Mouse (Mus musculus): ENCODE data around the gene Rgs9.
"Not testable (repeated sequence)": the region's sequence is repeated elsewhere in the genome, so short reads cannot be mapped to it uniquely, and the experiment has no call there.

The Rgs9 gene

GRCm38 (mm10) chr11:109297710-109298375 is at the start of gene Rgs9:
TSS of gene Rgs9 (minus strand) at chr11:109298129.
- DNase-seq (ENCODE audit: inconsistent age in 2 of 2, low spot score in 1 of 2): peak; percentile 93 to 95

GRCm38 (mm10) chr11:109347242-109347959 is 49.5 kb upstream of the Rgs9 start:
- DNase-seq (ENCODE audit: inconsistent age in 2 of 2, low spot score in 1 of 2): peak; percentile 92 to 96

DNA sequence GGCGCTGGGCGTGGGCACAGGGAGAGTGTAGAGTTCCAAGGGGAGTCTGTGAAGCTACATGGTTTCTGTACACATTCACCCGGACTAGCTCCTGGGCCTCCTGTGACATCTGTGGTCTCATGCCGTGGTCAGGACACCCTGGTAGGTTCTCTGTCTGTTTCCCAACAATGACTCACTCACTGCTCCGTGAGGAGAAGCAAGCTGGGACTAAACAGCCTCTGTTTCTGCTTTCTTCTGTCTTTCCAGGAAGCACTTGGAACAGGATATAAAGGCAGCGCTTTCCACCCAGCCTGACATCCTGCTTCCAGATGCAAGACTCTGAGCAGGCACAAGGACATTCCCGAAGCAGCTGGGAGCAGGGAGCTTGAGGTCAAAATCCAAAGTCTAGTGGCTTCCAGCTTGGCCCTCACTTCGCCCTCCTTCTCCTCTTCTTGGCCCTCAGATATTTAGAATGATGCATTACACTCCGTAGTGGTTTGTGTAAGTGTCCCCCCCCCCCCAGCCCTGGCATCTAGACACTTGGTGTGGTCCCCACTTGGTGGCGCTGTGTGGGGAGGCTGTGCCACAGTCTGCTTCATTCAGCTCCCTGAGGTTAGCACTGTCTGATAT is 46.2 kb upstream of the Rgs9 start:
- DNase-seq (ENCODE audit: inconsistent age in 2 of 2, low spot score in 1 of 2): peak; percentile 62 to 81

- DNase-seq (ENCODE audit: inconsistent age in 2 of 2, low spot score in 1 of 2): no peak
These were observed 45.6 kb upstream of the Rgs9 start for GRCm38 (mm10) chr11:109343558-109343957.

- DNase-seq (ENCODE audit: inconsistent age in 2 of 2, low spot score in 1 of 2): not testable (repeated sequence)
These were observed 44.7 kb upstream of the Rgs9 start for GRCm38 (mm10) chr11:109342666-109343065.

GRCm38 (mm10) chr11:109340541-109340940 is 42.6 kb upstream of the Rgs9 start:
- DNase-seq (ENCODE audit: inconsistent age in 2 of 2, low spot score in 1 of 2): no peak

GRCm38 (mm10) chr11:109339155-109339938 is 41.4 kb upstream of the Rgs9 start:
- no peak for DNase-seq (ENCODE audit: inconsistent age in 2 of 2, low spot score in 1 of 2)

GRCm38 (mm10) chr11:109335890-109336289 is 38.0 kb upstream of the Rgs9 start:
- DNase-seq (ENCODE audit: inconsistent age in 2 of 2, low spot score in 1 of 2): no peak

DNA sequence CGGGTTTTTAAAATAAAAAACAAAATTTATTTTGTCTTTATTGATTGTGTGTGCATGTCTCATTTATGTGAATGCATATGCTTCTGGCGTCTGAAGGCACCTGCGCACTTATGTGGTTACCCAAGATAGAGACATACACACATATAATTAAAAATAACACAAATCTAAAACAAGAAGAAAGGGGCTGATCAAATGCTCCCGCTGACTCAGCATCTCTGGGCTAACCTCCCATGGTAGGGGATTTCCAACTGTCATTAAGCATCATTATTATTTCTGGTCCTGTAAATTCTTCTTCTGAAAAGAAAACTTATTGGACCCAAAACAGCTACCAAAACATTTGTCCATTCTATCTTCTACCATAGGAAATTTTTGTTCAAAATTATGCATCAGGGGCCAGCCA is 36.8 kb upstream of the Rgs9 start:
- no peak for DNase-seq (ENCODE audit: inconsistent age in 2 of 2, low spot score in 1 of 2)

DNA sequence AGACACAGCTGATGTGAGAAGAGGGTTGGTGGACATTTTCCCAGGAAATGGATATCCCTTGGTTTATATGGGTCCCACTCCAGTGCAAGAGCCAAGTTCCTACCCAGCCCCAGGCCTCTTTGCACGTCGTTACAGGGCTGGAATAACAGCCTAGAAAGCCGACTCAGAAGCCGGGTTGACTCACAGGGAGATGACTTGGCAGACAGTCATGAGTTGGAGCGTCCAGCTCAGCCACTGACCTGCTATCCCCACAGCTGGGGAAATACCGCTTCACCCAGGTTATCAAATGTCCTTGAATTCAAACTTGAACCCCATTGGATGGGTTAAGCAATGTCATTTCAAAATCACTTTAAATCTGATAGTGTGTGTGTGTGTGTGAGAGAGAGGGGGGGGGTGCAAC is 34.8 kb upstream of the Rgs9 start:
- peak; percentile 81 to 86 for DNase-seq (ENCODE audit: inconsistent age in 2 of 2, low spot score in 1 of 2)

DNA sequence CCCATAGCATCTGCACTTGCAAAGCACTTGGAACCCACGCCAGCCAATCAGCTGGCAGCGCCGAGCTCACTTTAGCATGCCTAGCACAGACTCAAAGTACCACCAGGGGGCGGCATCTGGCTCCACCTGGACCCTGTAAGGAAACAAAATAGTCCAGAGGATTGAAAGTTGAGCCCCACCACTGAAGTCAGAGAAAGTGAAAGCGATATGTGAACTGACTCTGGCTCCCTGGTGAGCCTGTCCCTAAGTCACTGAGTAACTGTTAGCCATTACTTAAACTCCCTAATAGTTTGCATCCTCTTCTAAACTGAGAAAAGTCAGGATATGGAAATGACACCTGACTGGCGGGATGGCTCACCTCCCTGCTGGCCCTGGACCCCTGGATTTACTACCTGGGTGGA is 33.5 kb upstream of the Rgs9 start:
- DNase-seq (ENCODE audit: inconsistent age in 2 of 2, low spot score in 1 of 2): peak; percentile 92 to 97

GRCm38 (mm10) chr11:109330706-109331393 is 32.9 kb upstream of the Rgs9 start:
- DNase-seq (ENCODE audit: inconsistent age in 2 of 2, low spot score in 1 of 2): no peak

- peak; percentile 41 to 56 for DNase-seq (ENCODE audit: inconsistent age in 2 of 2, low spot score in 1 of 2)
These were observed 31.4 kb upstream of the Rgs9 start for GRCm38 (mm10) chr11:109329331-109329730.

- DNase-seq (ENCODE audit: inconsistent age in 2 of 2, low spot score in 1 of 2): peak; percentile 60 to 80
These were observed 30.0 kb upstream of the Rgs9 start for GRCm38 (mm10) chr11:109327952-109328351.

GRCm38 (mm10) chr11:109327381-109327780 is 29.5 kb upstream of the Rgs9 start:
- peak in 1 of 2 experiments; percentile 27 for DNase-seq (ENCODE audit: inconsistent age in 2 of 2, low spot score in 1 of 2)

- DNase-seq (ENCODE audit: inconsistent age in 2 of 2, low spot score in 1 of 2): peak in 1 of 2 experiments; percentile 64
These were observed 28.3 kb upstream of the Rgs9 start for GRCm38 (mm10) chr11:109326270-109326669.

- peak in 1 of 2 experiments; percentile 17 for DNase-seq (ENCODE audit: inconsistent age in 2 of 2, low spot score in 1 of 2)
These were observed 22.5 kb upstream of the Rgs9 start for GRCm38 (mm10) chr11:109320361-109320933.

- DNase-seq (ENCODE audit: inconsistent age in 2 of 2, low spot score in 1 of 2): no peak
These were observed 22.0 kb upstream of the Rgs9 start for GRCm38 (mm10) chr11:109319946-109320345.

DNA sequence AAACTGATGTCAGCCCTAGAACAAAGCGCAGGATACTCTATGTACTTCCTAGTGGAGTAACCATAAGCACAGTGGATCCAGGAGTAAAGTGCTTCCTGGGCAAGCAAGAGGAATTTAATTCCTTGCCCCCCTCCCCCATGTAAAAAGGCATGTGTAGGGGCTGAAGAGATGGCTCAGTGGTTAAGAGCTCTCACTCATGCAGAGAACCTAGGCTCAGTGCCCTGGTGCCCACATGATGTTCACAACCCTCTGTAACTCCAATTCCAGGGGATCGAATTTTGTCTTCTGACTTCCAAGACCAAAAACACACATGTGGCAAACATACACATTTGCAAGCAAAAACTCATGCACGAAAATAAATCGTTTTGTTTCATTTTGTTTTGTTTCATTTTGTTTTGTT is 21.5 kb upstream of the Rgs9 start:
- no peak for DNase-seq (ENCODE audit: inconsistent age in 2 of 2, low spot score in 1 of 2)

- peak; percentile 47 to 83 for DNase-seq (ENCODE audit: inconsistent age in 2 of 2, low spot score in 1 of 2)
These were observed 19.0 kb upstream of the Rgs9 start for GRCm38 (mm10) chr11:109316921-109317320.

Data from adrenal gland, adult (tissue).